Mouse (Mus musculus) layer of hippocampus, postnatal 14 days (tissue): ENCODE measurements at regions not wholly inside any gene's neighbourhood (a gene's known extent, or its start where the extent isn't known, plus 50 kb on each side); places are given as distances from the start of the nearest gene placed in this dataset.

Experiments used
- DNase-seq, 2 experiments: peaks; one replicate each; pipeline ENCODE4 v3.0.0; 2021 to 2022; ENCODE audit warnings: low spot score in 2 of 2, mixed read lengths in 1 of 2

GRCm38 (mm10) chr2:148559376-148559775 lies 113.0 kb upstream of the Nxt1 start:
- DNase-seq: no peak

GRCm38 (mm10) chr2:148558365-148558764 lies 114.0 kb upstream of the Nxt1 start:
- DNase-seq: no peak

GRCm38 (mm10) chr2:148551207-148551606 lies 107.8 kb upstream of the Cd93 start:
- DNase-seq: no peak

GRCm38 (mm10) chr2:148549618-148550017 lies 106.3 kb upstream of the Cd93 start:
- DNase-seq: no peak

GRCm38 (mm10) chr2:148542340-148542739 lies 99.0 kb upstream of the Cd93 start:
- no peak for DNase-seq

GRCm38 (mm10) chr2:148537914-148538510 lies 94.6 kb upstream of the Cd93 start:
- DNase-seq: no peak

GRCm38 (mm10) chr2:148537251-148537650 lies 93.9 kb upstream of the Cd93 start:
- no peak for DNase-seq

GRCm38 (mm10) chr2:148536608-148537007 lies 93.2 kb upstream of the Cd93 start:
- no peak for DNase-seq

- peak; percentile 10 to 16 for DNase-seq
Observed at GRCm38 (mm10) chr2:148535562-148536180, 92.3 kb upstream of the Cd93 start.

- DNase-seq: no peak
Observed at GRCm38 (mm10) chr2:148532051-148532450, 88.7 kb upstream of the Cd93 start.

- no peak for DNase-seq
Observed at GRCm38 (mm10) chr2:148530546-148530945, 87.2 kb upstream of the Cd93 start.

GRCm38 (mm10) chr2:148529900-148530299 lies 86.5 kb upstream of the Cd93 start:
- DNase-seq: no peak

- DNase-seq: no peak
Observed at GRCm38 (mm10) chr2:148527755-148528154, 84.4 kb upstream of the Cd93 start.

GRCm38 (mm10) chr2:148525496-148525895 lies 82.1 kb upstream of the Cd93 start:
- DNase-seq: no peak

- DNase-seq: no peak
Observed at GRCm38 (mm10) chr2:148523401-148523800, 80.0 kb upstream of the Cd93 start.

- no peak for DNase-seq
Observed at GRCm38 (mm10) chr2:148522936-148523335, 79.6 kb upstream of the Cd93 start.

GRCm38 (mm10) chr2:148521966-148522575 lies 78.7 kb upstream of the Cd93 start:
- no peak for DNase-seq

- DNase-seq: no peak
Observed at GRCm38 (mm10) chr2:148520291-148520690, 76.9 kb upstream of the Cd93 start.

GRCm38 (mm10) chr2:148519689-148520290 lies 76.4 kb upstream of the Cd93 start:
- no peak for DNase-seq

- DNase-seq: no peak
Observed at GRCm38 (mm10) chr2:148517906-148518305, 74.5 kb upstream of the Cd93 start.

GRCm38 (mm10) chr2:148510008-148510681 lies 66.8 kb upstream of the Cd93 start:
- DNase-seq: no peak

- DNase-seq: no peak
Observed at GRCm38 (mm10) chr2:148509357-148509756, 66.0 kb upstream of the Cd93 start.
